13 mouse cellular contexts compared by ENCODE assay signal in the genomic region with DNA sequence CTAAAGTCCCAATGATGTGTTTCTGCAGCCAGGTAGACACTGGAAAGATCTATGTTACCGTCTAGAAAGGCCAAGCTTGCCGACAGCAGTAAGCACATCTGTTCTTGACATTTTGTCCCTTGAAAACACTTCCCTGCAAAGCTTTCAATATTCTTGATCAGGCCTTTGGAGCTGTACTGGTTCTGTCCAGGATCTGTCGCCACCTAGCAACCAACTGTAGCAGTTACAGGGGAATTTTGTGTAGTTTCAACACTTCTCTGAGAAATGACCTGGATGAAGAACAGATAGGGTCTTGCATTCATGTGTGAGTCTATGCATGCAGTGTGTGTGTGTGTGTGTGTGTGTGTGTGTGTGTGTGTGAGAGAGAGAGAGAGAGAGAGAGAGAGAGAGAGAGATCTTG. TPM values are rescaled to one million over a fixed set of nuclear protein-coding genes. Genes with fewer than 3 reads are reported as not detected.
DNase-seq lines count a peak whose midpoint lies in the region; ATAC-seq and TF ChIP-seq lines count a peak whose summit lies in the region.
"Had no signal": no experiment of that assay in that cellular context is flagged by ENCODE, and none has a peak within 500 bp of the region (broad histone marks: within the 10 kb centered on the region; RNA-seq: fewer than 3 reads in every experiment).

No protein-coding gene starts in this region.

- no peak for TF ChIP-seq EP300 in stomach, postnatal 0 days (optimal IDR thresholded peaks at IDR 0.05)

- H3K27ac ChIP-seq in kidney, embryonic 15.5 days: no peak overlapping the region
- no peak overlapping the region for H3K27ac ChIP-seq in stomach, postnatal 0 days (replicated peaks)
- H3K27ac ChIP-seq: neural tube, embryonic 13.5 days had no signal

- no peaks in the 10 kb centered on the region for H3K4me1 ChIP-seq in kidney, embryonic 15.5 days
- H3K4me1 ChIP-seq in stomach, postnatal 0 days (replicated peaks; ENCODE audit: control insufficient read depth, insufficient read depth): no peaks in the 10 kb centered on the region
- H3K4me1 ChIP-seq: neural tube, embryonic 13.5 days had no signal

- ATAC-seq in CD4-positive, CD25-positive, alpha-beta regulatory T cell, adult 4 months: no peak
- ATAC-seq in kidney, embryonic 15.5 days (replicated peaks; ENCODE audit: low FRiP score): no peak
- ATAC-seq in stomach, postnatal 0 days (ENCODE audit: low FRiP score, low TSS enrichment): no peak

- WGBS in kidney, embryonic 15.5 days: 56% methylated on average over 3 of the region's 3 CpGs
- WGBS in stomach, postnatal 0 days: 52% methylated on average over 3 of the region's 3 CpGs

- H3K4me2 ChIP-seq in kidney, embryonic 15.5 days: no peak overlapping the region
- H3K4me2 ChIP-seq in stomach, postnatal 0 days (replicated peaks; ENCODE audit: low read depth): no peak overlapping the region
- H3K4me2 ChIP-seq: neural tube, embryonic 13.5 days had no signal

- no peaks in the 10 kb centered on the region for H3K9me3 ChIP-seq in kidney, embryonic 15.5 days (replicated peaks)
- no peaks in the 10 kb centered on the region for H3K9me3 ChIP-seq in stomach, postnatal 0 days (ENCODE audit: control insufficient read depth, low read length)
- H3K9me3 ChIP-seq: neural tube, embryonic 13.5 days had no signal

- H3K4me3 ChIP-seq in kidney, embryonic 15.5 days (replicated peaks): no peak overlapping the region
- H3K4me3 ChIP-seq in stomach, postnatal 0 days (ENCODE audit: low read depth, low read length): no peak overlapping the region
- H3K4me3 ChIP-seq: neural tube, embryonic 13.5 days had no signal

- TF ChIP-seq CTCF in stomach, postnatal 0 days (IDR thresholded peaks at IDR 0.05; ENCODE audit: low read depth): peak; percentile 74

- H3K27me3 ChIP-seq in kidney, embryonic 15.5 days: no peaks in the 10 kb centered on the region
- H3K27me3 ChIP-seq in stomach, postnatal 0 days (ENCODE audit: control insufficient read depth, insufficient read depth, low read length): no peaks in the 10 kb centered on the region
- H3K27me3 ChIP-seq: neural tube, embryonic 13.5 days had no signal

- DNase-seq in CD4-positive, CD25-positive, alpha-beta regulatory T cell, adult 2 months (ENCODE audit: low read depth, low spot score): peak; percentile 6
- DNase-seq in kidney, postnatal 10 days: peak; percentile 13
- DNase-seq in retina, postnatal 1 day: peak; percentile 7
- no peak for DNase-seq in retina, embryonic 14.5 days (ENCODE audit: low spot score)
- peak; percentile 19 for DNase-seq in stomach, postnatal 0 days (ENCODE audit: low spot score)
- no peak for DNase-seq in gastrocnemius, postnatal 10 days
- DNase-seq: adrenal gland, adult 2 months; heart, postnatal 14 days had no signal

- no peaks in the 10 kb centered on the region for H3K36me3 ChIP-seq in kidney, embryonic 15.5 days
- no peaks in the 10 kb centered on the region for H3K36me3 ChIP-seq in stomach, postnatal 0 days (ENCODE audit: control insufficient read depth, insufficient read depth, low read length)
- H3K36me3 ChIP-seq: neural tube, embryonic 13.5 days had no signal

- no peak overlapping the region for H3K9ac ChIP-seq in kidney, embryonic 15.5 days
- no peak overlapping the region for H3K9ac ChIP-seq in stomach, postnatal 0 days (ENCODE audit: low read length)
- H3K9ac ChIP-seq: neural tube, embryonic 13.5 days had no signal

RNA-seq across cellular contexts. Expression of gene Azgp1, which starts 7.6 kb away (rescaled TPM):
- polyA plus RNA-seq in CD4-positive, CD25-positive, alpha-beta regulatory T cell, adult 4 months (2017; shearing (Covaris generic)): not detected
- polyA plus RNA-seq in kidney, embryonic 15.5 days (2015; fragmentation: Nextera tagmentation; extraction: Ambion mirVana): not detected in 2 replicates
- 1.1 and 1.5 TPM in 2 replicates for polyA plus RNA-seq in stomach, postnatal 0 days (2015; fragmentation: Nextera tagmentation; extraction: Ambion mirVana)
- under 1 TPM in 1 of 2 experiments, not detected in 1; 0.45 TPM for total RNA-seq in gastrocnemius, postnatal 10 days (2021)
- total RNA-seq: heart, postnatal 14 days had no signal
- polyA plus RNA-seq: neural tube, embryonic 13.5 days had no signal

RNA-seq across cellular contexts. Expression of gene Gjc3, which starts 10.8 kb away (rescaled TPM):
- polyA plus RNA-seq in CD4-positive, CD25-positive, alpha-beta regulatory T cell, adult 4 months (2017; shearing (Covaris generic)): under 1 TPM in 1 of 2 experiments, not detected in 1; 0.08 TPM
- 0.05 TPM in 1 of 2 replicates, not detected in the other for polyA plus RNA-seq in kidney, embryonic 15.5 days (2015; fragmentation: Nextera tagmentation; extraction: Ambion mirVana)
- polyA plus RNA-seq in stomach, postnatal 0 days (2015; fragmentation: Nextera tagmentation; extraction: Ambion mirVana): 0.92 TPM in 2 replicates
- total RNA-seq in gastrocnemius, postnatal 10 days (2021): 1 to 10 TPM; 5.9 to 7.1 TPM
- polyA plus RNA-seq: liver, embryonic 16.5 days had no signal

RNA-seq across cellular contexts. Expression of gene Smok3a, which starts 47.3 kb away (rescaled TPM):
- not detected for polyA plus RNA-seq in CD4-positive, CD25-positive, alpha-beta regulatory T cell, adult 4 months (2017; shearing (Covaris generic))
- polyA plus RNA-seq in kidney, embryonic 15.5 days (2015; fragmentation: Nextera tagmentation; extraction: Ambion mirVana): not detected in 2 replicates
- polyA plus RNA-seq in stomach, postnatal 0 days (2015; fragmentation: Nextera tagmentation; extraction: Ambion mirVana): 0.10 TPM in 1 of 2 replicates, not detected in the other
- not detected for total RNA-seq in gastrocnemius, postnatal 10 days (2021)
- total RNA-seq: adrenal gland, adult 2 months; heart, postnatal 14 days had no signal
- polyA plus RNA-seq: adrenal gland, adult 2 months; large intestine, adult 2 months; liver, embryonic 16.5 days; neural tube, embryonic 13.5 days had no signal

RNA-seq across cellular contexts. Expression of gene Smok3b, which starts 47.5 kb away (rescaled TPM):
- not detected for polyA plus RNA-seq in CD4-positive, CD25-positive, alpha-beta regulatory T cell, adult 4 months (2017; shearing (Covaris generic))
- polyA plus RNA-seq in kidney, embryonic 15.5 days (2015; fragmentation: Nextera tagmentation; extraction: Ambion mirVana): not detected in 2 replicates
- not detected in 2 replicates for polyA plus RNA-seq in stomach, postnatal 0 days (2015; fragmentation: Nextera tagmentation; extraction: Ambion mirVana)
- total RNA-seq in gastrocnemius, postnatal 10 days (2021): not detected
- total RNA-seq: adrenal gland, adult 2 months; heart, postnatal 14 days had no signal
- polyA plus RNA-seq: adrenal gland, adult 2 months; large intestine, adult 2 months; liver, embryonic 16.5 days; neural tube, embryonic 13.5 days had no signal

RNA-seq across cellular contexts. Expression of gene Cyp3a13, which starts 52.3 kb away (rescaled TPM):
- not detected for polyA plus RNA-seq in CD4-positive, CD25-positive, alpha-beta regulatory T cell, adult 4 months (2017; shearing (Covaris generic))
- 0.06 and 0.10 TPM in 2 replicates for polyA plus RNA-seq in kidney, embryonic 15.5 days (2015; fragmentation: Nextera tagmentation; extraction: Ambion mirVana)
- polyA plus RNA-seq in stomach, postnatal 0 days (2015; fragmentation: Nextera tagmentation; extraction: Ambion mirVana): 34.5 and 34.8 TPM in 2 replicates
- total RNA-seq in gastrocnemius, postnatal 10 days (2021): not detected
- polyA plus RNA-seq: adrenal gland, adult 2 months; neural tube, embryonic 13.5 days had no signal

Comparison
In these comparisons a context has a peak if more than half of its experiments do, and no peak if none do; other contexts are left out.
1. DNase-seq: peak in CD4-positive, CD25-positive, alpha-beta regulatory T cell, adult 2 months (single experiment), kidney, postnatal 10 days (single experiment), retina, postnatal 1 day (single experiment) and stomach, postnatal 0 days (single experiment); none in retina, embryonic 14.5 days (single experiment) and gastrocnemius, postnatal 10 days (single experiment).